Mouse (Mus musculus): ENCODE results near the gene Cdv3. TPM values are rescaled to one million over a fixed set of nuclear protein-coding genes. Genes with fewer than 3 reads are reported as not detected.

Cdv3 gene
- polyA plus RNA-seq, 1 experiment from 2014 or later: 110 TPM

DNA sequence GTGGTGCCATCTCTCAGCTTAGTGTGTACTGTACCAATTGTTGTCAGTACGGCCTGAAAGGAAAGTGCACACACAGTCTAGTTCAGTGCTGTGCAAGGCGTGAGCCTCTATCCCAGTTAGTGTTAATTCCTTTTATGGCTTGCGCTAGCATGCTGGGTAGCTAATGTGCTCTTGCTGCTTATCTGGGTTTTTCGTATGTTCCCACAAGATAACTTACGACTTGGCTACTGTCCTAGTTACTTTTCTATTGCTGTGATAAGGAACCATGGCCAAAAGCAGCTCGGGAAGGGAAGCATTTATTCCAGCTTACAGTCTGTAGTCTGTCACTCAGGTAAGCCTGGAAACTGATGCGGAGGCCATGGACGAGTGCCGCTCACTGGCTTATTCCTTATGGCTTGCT lies 39.2 kb downstream of the Cdv3 start:
- Histone ChIP-seq H3K9me3 (replicated peaks) (no peaks in the 10 kb centered on the region), H3K4me1 (no peaks in the 10 kb centered on the region), H3K4me2 (no peak overlapping the region), H3K4me3 (replicated peaks) (no peak overlapping the region), H3K27me3 (no peaks in the 10 kb centered on the region), H3K36me3 (peaks cover 94% of the 10 kb centered on the region), H3K27ac (no peak overlapping the region), H3K9ac (no peak overlapping the region)
- 76% methylated on average over 9 of the region's 9 CpGs for WGBS
- no peak for ATAC-seq (replicated peaks; ENCODE audit: low FRiP score)

DNA sequence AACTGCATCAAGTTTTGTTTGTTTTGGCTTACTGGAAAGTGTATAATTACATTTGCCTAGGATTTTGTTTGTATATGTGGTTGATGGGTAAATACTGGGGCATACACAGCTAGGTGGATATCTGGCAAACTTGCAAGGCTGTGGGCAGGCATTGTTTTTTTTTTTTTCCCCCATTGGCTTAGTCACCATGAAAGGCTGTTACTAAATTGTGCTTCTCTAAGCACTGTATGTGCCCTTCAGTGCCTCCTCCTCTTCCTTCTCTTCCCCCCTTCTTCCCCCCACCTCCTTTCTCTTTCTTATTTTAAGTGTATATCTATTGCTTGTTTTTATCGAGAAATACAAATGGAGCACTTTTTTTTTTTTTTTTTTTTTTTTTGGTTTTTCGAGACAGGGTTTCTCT lies 41.0 kb downstream of the Cdv3 start:
- no peak overlapping the region for H3K4me3 ChIP-seq (replicated peaks)
- no peaks in the 10 kb centered on the region for H3K27me3 ChIP-seq
- no peaks in the 10 kb centered on the region for H3K9me3 ChIP-seq (replicated peaks)
- no peak overlapping the region for H3K4me2 ChIP-seq
- H3K36me3 ChIP-seq: peaks cover 96% of the 10 kb centered on the region
- H3K4me1 ChIP-seq: no peaks in the 10 kb centered on the region
- H3K27ac ChIP-seq: no peak overlapping the region
- no peak overlapping the region for H3K9ac ChIP-seq
- 77% methylated on average over 1 of the region's 2 CpGs for WGBS
- no peak for ATAC-seq (replicated peaks; ENCODE audit: low FRiP score)

DNA sequence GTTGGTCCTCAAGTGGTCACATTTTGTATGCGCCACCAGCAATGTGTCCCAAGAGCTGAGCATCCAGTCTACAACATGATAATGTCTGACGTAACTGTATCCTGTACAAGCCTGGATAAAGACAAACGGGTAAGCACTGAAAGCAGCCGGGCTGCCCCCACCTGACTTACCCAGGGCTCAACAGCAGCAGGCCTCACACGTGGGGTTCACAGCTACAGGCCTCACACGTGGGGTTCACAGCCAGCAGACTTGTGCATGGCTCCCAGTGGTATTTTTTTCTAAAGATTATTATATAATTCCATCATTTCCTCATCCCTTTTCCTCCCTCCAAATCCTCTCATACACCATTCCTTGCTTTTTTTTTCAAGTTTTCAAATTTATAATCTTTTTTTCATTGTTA lies 55.8 kb downstream of the Cdv3 start:
- 89% methylated on average over 6 of the region's 6 CpGs for WGBS
- peaks cover 17% of the 10 kb centered on the region for H3K4me1 ChIP-seq
- no peak for ATAC-seq (replicated peaks; ENCODE audit: low FRiP score)
- H3K27ac ChIP-seq: no peak overlapping the region
- H3K27me3 ChIP-seq: no peaks in the 10 kb centered on the region
- H3K9ac ChIP-seq: no peak overlapping the region
- H3K4me2 ChIP-seq: no peak overlapping the region
- H3K9me3 ChIP-seq (replicated peaks): no peaks in the 10 kb centered on the region
- peaks cover 71% of the 10 kb centered on the region for H3K36me3 ChIP-seq
- no peak overlapping the region for H3K4me3 ChIP-seq (replicated peaks)

DNA sequence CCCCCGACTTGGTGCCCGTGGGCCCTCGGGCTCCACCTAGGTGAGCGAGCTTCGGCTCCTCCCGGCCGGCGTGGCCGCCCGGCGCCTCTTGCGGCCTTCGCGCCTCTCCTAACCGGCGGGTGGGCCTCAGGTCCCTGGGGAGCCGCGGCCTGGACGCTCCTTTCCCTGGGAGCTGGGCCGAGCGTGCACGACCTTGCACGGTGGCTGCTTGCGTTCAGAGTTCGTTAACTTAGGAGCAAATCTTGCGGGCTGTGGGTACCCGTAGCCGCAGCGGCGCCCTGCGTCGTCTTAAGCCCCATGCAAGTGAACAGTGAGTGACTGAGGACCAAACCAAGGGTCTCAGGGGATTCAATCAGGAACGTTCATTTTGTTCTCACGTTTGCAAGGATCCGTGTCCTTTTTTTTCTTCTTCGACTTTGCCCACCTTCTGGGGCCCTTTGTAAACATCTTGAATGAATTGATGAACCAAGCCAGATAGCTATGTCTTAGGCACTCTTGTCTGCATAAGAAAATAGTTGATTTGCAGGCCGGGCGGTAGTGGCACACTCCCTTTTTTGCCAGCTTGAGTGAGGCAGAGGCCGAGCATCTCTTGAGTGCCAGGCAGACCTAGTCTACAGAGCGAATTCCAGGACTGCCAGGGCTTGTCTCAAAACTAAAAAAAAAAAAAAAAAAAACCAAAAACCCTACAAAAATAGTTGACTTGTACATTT lies 60.2 kb downstream of the Cdv3 start:
- peaks cover 32% of the 10 kb centered on the region for H3K36me3 ChIP-seq

DNA sequence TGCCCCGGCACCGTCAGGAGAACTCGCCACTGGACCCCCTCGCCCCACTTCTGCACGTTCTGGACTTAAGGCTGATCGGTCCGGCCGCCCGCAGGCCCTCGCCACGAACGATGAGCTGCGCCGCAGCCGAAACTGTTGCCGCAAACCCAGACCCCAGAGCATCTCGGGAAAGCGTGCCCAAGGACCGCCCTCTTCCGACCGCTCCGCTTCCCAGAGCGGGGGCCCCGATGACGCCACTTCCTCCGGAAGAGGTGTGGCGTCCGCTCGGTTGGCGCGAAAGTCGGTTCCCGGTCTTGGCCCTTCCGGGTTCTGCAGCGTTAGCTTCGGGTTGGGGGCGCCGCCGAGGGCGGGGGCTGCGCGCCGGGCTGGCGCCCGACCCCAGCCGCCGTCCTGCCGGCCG lies 60.7 kb downstream of the Cdv3 start, which contains the start of the genes 1300017J02Rik and Topbp1:
Gene 1300017J02Rik (minus strand): TSS at position 156 of the 400 bp plus-strand sequence.
Gene Topbp1 (plus strand): TSS at position 289 of the 400 bp plus-strand sequence.
- WGBS: under 1% methylated on average over 47 of the region's 49 CpGs
- Histone ChIP-seq H3K4me1 (peaks cover 24% of the 10 kb centered on the region), H3K9me3 (replicated peaks) (no peaks in the 10 kb centered on the region), H3K4me3 (replicated peaks) (peak within 1 kb of the TSS; percentile 87), H3K9ac (peak within 1 kb of the TSS; percentile 89), H3K4me2 (peak within 1 kb of the TSS; percentile 68), H3K27ac (peak within 1 kb of the TSS; percentile 90), H3K27me3 (no peaks in the 10 kb centered on the region), H3K36me3 (peaks cover 29% of the 10 kb centered on the region)
- peak; percentile 98 for ATAC-seq (replicated peaks; ENCODE audit: low FRiP score)

More for the DNA sequence above, 60.2 kb downstream of the Cdv3 start:
- Histone ChIP-seq H3K4me3 (replicated peaks) (peak overlapping the region; percentile 87), H3K4me1 (peaks cover 24% of the 10 kb centered on the region), H3K9me3 (replicated peaks) (no peaks in the 10 kb centered on the region), H3K4me2 (peak overlapping the region; percentile 68), H3K9ac (peak overlapping the region; percentile 89), H3K27ac (peak overlapping the region; percentile 90), H3K27me3 (no peaks in the 10 kb centered on the region)
- peak; percentile 86 for ATAC-seq (replicated peaks; ENCODE audit: low FRiP score)
- under 1% methylated on average over 40 of the region's 40 CpGs for WGBS

Other genes with a start within 250 kb of the Cdv3 start
- 58.7 and 62.9 TPM in 2 replicates for gene Srprb, start 163.7 kb downstream of the Cdv3 start, polyA plus RNA-seq (2015; fragmentation: Nextera tagmentation; extraction: Ambion mirVana)
- gene Gm20425, start 135.5 kb downstream of the Cdv3 start, polyA plus RNA-seq (2015; fragmentation: Nextera tagmentation; extraction: Ambion mirVana): 1.1 and 3.9 TPM in 2 replicates
- gene Trf, start 135.4 kb downstream of the Cdv3 start, polyA plus RNA-seq (2015; fragmentation: Nextera tagmentation; extraction: Ambion mirVana): 66.2 and 161 TPM in 2 replicates
- gene 1300017J02Rik, start 60.8 kb downstream of the Cdv3 start, polyA plus RNA-seq (2015; fragmentation: Nextera tagmentation; extraction: Ambion mirVana): 2.2 and 2.4 TPM in 2 replicates
- gene Topbp1, start 60.6 kb downstream of the Cdv3 start, polyA plus RNA-seq (2015; fragmentation: Nextera tagmentation; extraction: Ambion mirVana): 69.2 and 69.5 TPM in 2 replicates
- gene Bfsp2, start 114.6 kb upstream of the Cdv3 start, polyA plus RNA-seq (2015; fragmentation: Nextera tagmentation; extraction: Ambion mirVana): 0.27 and 0.37 TPM in 2 replicates